30 mouse cellular contexts compared by ENCODE assay signal in genomic region chr8:125853300-125853699, GRCm38 (mm10). TPM values are rescaled to one million over a fixed set of nuclear protein-coding genes. Genes with fewer than 3 reads are reported as not detected.
A peak's percentile ranks its signal among the peaks of the same experiment; 100 is the strongest.
DNase-seq lines count a peak whose midpoint lies in the region; ATAC-seq lines count a peak whose summit lies in the region.
"Had no signal": no experiment of that assay in that cellular context is flagged by ENCODE, and none has a peak within 500 bp of the region (broad histone marks: within the 10 kb centered on the region; RNA-seq: fewer than 3 reads in every experiment).

No protein-coding gene starts in this region.

- H3K9ac ChIP-seq in kidney, embryonic 14.5 days (ENCODE audit: low read depth, low read length): no peak overlapping the region
- no peak overlapping the region for H3K9ac ChIP-seq in stomach, embryonic 14.5 days (replicated peaks; ENCODE audit: low read depth, low read length)
- no peak overlapping the region for H3K9ac ChIP-seq in midbrain, embryonic 15.5 days
- H3K9ac ChIP-seq: embryonic facial prominence, embryonic 12.5 days; hindbrain, embryonic 14.5 days; limb, embryonic 15.5 days; liver, embryonic 15.5 days; lung, embryonic 14.5 days; neural tube, embryonic 13.5 days; stomach, embryonic 15.5 days had no signal

- no peak for ATAC-seq in kidney, embryonic 14.5 days (ENCODE audit: low FRiP score, low TSS enrichment)
- 0 out of 2 replicates have a peak, but pooled peaks have one; percentile 22 for ATAC-seq in common myeloid progenitor, adult 5-6 weeks (replicated peaks; ENCODE audit: low read depth, poor library complexity, severe bottlenecking)
- no peak; the same call in 1 of the 2 replicates for ATAC-seq in stomach, embryonic 14.5 days (ENCODE audit: insufficient number of reproducible peaks, insufficient read depth, low FRiP score, low read depth)
- no peak for ATAC-seq in midbrain, embryonic 15.5 days (replicated peaks)
- ATAC-seq: forebrain, embryonic 14.5 days; intestine, postnatal 0 days; Patski had no signal

- no peak overlapping the region for H3K4me3 ChIP-seq in kidney, embryonic 14.5 days (ENCODE audit: low read length)
- no peak overlapping the region for H3K4me3 ChIP-seq in stomach, embryonic 14.5 days (ENCODE audit: low read depth, low read length)
- H3K4me3 ChIP-seq in midbrain, embryonic 15.5 days: no peak overlapping the region
- H3K4me3 ChIP-seq: embryonic facial prominence, embryonic 12.5 days; limb, embryonic 10.5 days; limb, embryonic 15.5 days; liver, embryonic 15.5 days; neural tube, embryonic 13.5 days; stomach, embryonic 15.5 days had no signal

- WGBS in kidney, embryonic 14.5 days: 41% methylated on average over 5 of the region's 5 CpGs
- WGBS in stomach, embryonic 14.5 days: 37% methylated on average over 5 of the region's 5 CpGs
- 81% methylated on average over 5 of the region's 5 CpGs for WGBS in midbrain, embryonic 15.5 days

- no peak overlapping the region for H3K4me2 ChIP-seq in kidney, embryonic 14.5 days (replicated peaks; ENCODE audit: low read depth, low read length)
- no peak overlapping the region for H3K4me2 ChIP-seq in stomach, embryonic 14.5 days (replicated peaks; ENCODE audit: low read depth, low read length)
- no peak overlapping the region for H3K4me2 ChIP-seq in midbrain, embryonic 15.5 days
- H3K4me2 ChIP-seq: embryonic facial prominence, embryonic 12.5 days; heart, embryonic 11.5 days; hindbrain, embryonic 14.5 days; limb, embryonic 15.5 days; liver, embryonic 15.5 days; lung, embryonic 14.5 days; midbrain, embryonic 11.5 days; neural tube, embryonic 13.5 days; stomach, embryonic 15.5 days had no signal

- no peaks in the 10 kb centered on the region for H3K9me3 ChIP-seq in kidney, embryonic 14.5 days (ENCODE audit: control insufficient read depth, low read length)
- no peaks in the 10 kb centered on the region for H3K9me3 ChIP-seq in stomach, embryonic 14.5 days (ENCODE audit: control insufficient read depth, low read depth, low read length)
- no peaks in the 10 kb centered on the region for H3K9me3 ChIP-seq in midbrain, embryonic 15.5 days
- H3K9me3 ChIP-seq: embryonic facial prominence, embryonic 12.5 days; limb, embryonic 10.5 days; limb, embryonic 15.5 days; liver, embryonic 15.5 days; neural tube, embryonic 13.5 days; stomach, embryonic 15.5 days had no signal

- H3K27ac ChIP-seq in kidney, embryonic 14.5 days (ENCODE audit: low read depth, low read length): no peak overlapping the region
- H3K27ac ChIP-seq in stomach, embryonic 14.5 days (ENCODE audit: low read length): peak overlapping the region; percentile 0; the same call in 1 of the 2 replicates
- no peak overlapping the region for H3K27ac ChIP-seq in midbrain, embryonic 15.5 days
- H3K27ac ChIP-seq: embryonic facial prominence, embryonic 12.5 days; hindbrain, embryonic 14.5 days; limb, embryonic 10.5 days; limb, embryonic 15.5 days; liver, embryonic 15.5 days; neural tube, embryonic 13.5 days; stomach, embryonic 15.5 days had no signal

- no peaks in the 10 kb centered on the region for H3K27me3 ChIP-seq in kidney, embryonic 14.5 days (ENCODE audit: control insufficient read depth, insufficient read depth, low read length)
- H3K27me3 ChIP-seq in stomach, embryonic 14.5 days (ENCODE audit: control insufficient read depth, insufficient read depth, low read length): no peaks in the 10 kb centered on the region
- H3K27me3 ChIP-seq in midbrain, embryonic 15.5 days (replicated peaks): no peaks in the 10 kb centered on the region
- H3K27me3 ChIP-seq: embryonic facial prominence, embryonic 12.5 days; liver, embryonic 15.5 days; Patski; stomach, embryonic 15.5 days had no signal

- peak; percentile 38 for DNase-seq in kidney, adult 11 months
- DNase-seq in kidney, postnatal 14 days: peak; percentile 53
- no peak for DNase-seq in layer of hippocampus, adult 18-20 months (ENCODE audit: low spot score in 2 of 2)
- DNase-seq: adrenal gland, postnatal 10 days; cerebellum, adult 8-10 months; cerebellum, postnatal 25 days; embryo, embryonic 11 days; gastrocnemius, postnatal 14 days; lung, embryonic 14.5 days; lung, postnatal 14 days; thymus, postnatal 14 days had no signal

- H3K4me1 ChIP-seq in kidney, embryonic 14.5 days (ENCODE audit: control insufficient read depth, insufficient read depth, low read length): 0 out of 2 replicates have a peak, but pooled peaks cover 4% of the 10 kb centered on the region
- H3K4me1 ChIP-seq in stomach, embryonic 14.5 days (ENCODE audit: control insufficient read depth, insufficient read depth, low read length): no peaks in the 10 kb centered on the region; the same call in 1 of the 2 replicates
- peaks cover 17% of the 10 kb centered on the region for H3K4me1 ChIP-seq in midbrain, embryonic 15.5 days
- H3K4me1 ChIP-seq: embryonic facial prominence, embryonic 12.5 days; limb, embryonic 15.5 days; liver, embryonic 15.5 days; stomach, embryonic 15.5 days had no signal

- H3K36me3 ChIP-seq in kidney, embryonic 14.5 days (ENCODE audit: control insufficient read depth, insufficient read depth, low read length): no peaks in the 10 kb centered on the region
- H3K36me3 ChIP-seq in stomach, embryonic 14.5 days (ENCODE audit: control insufficient read depth, insufficient read depth, low read length): no peaks in the 10 kb centered on the region
- H3K36me3 ChIP-seq in midbrain, embryonic 15.5 days (replicated peaks): no peaks in the 10 kb centered on the region
- H3K36me3 ChIP-seq: embryonic facial prominence, embryonic 12.5 days; limb, embryonic 10.5 days; limb, embryonic 15.5 days; liver, embryonic 15.5 days; neural tube, embryonic 13.5 days; stomach, embryonic 15.5 days had no signal

RNA-seq across cellular contexts. Expression of gene Pcnx2, which starts 44.8 kb away (rescaled TPM):
- 0.15 and 0.19 TPM in 2 replicates for polyA plus RNA-seq in kidney, embryonic 14.5 days (2014; fragmentation: Nextera tagmentation; extraction: Ambion mirVana)
- 0.15 TPM in 1 of 2 replicates, not detected in the other for total RNA-seq in common myeloid progenitor, adult 5-6 weeks (2017)
- polyA plus RNA-seq in stomach, embryonic 14.5 days (2014; fragmentation: Nextera tagmentation; extraction: Ambion mirVana): 0.29 and 0.55 TPM in 2 replicates
- 10 to 100 TPM; 66.1 to 67.7 TPM for total RNA-seq in layer of hippocampus, adult 18-20 months (2021)
- 6.2 and 7.5 TPM in 2 replicates for polyA plus RNA-seq in midbrain, embryonic 15.5 days (2015; fragmentation: Nextera tagmentation; extraction: Ambion mirVana)
- total RNA-seq: granulocyte monocyte progenitor cell, adult 5-6 weeks; hematopoietic stem cell, adult 5-6 weeks; MEL had no signal
- polyA plus RNA-seq: limb, embryonic 10.5 days; lung, embryonic 14.5 days had no signal

RNA-seq across cellular contexts. Expression of gene Map3k21, which starts 57.0 kb away (rescaled TPM):
- 4.3 and 5.8 TPM in 2 replicates for polyA plus RNA-seq in kidney, embryonic 14.5 days (2014; fragmentation: Nextera tagmentation; extraction: Ambion mirVana)
- total RNA-seq in common myeloid progenitor, adult 5-6 weeks (2017): not detected in 2 replicates
- 1.0 and 1.7 TPM in 2 replicates for polyA plus RNA-seq in stomach, embryonic 14.5 days (2014; fragmentation: Nextera tagmentation; extraction: Ambion mirVana)
- 1 to 10 TPM; 1.3 to 1.5 TPM for total RNA-seq in layer of hippocampus, adult 18-20 months (2021)
- polyA plus RNA-seq in midbrain, embryonic 15.5 days (2015; fragmentation: Nextera tagmentation; extraction: Ambion mirVana): 0.60 and 0.72 TPM in 2 replicates
- total RNA-seq: granulocyte monocyte progenitor cell, adult 5-6 weeks; hematopoietic stem cell, adult 5-6 weeks; MEL had no signal

Comparison
In these comparisons a context has a peak if more than half of its experiments do, and no peak if none do; other contexts are left out.
1. DNase-seq: peak in kidney, adult 11 months (single experiment) and kidney, postnatal 14 days (single experiment); none in layer of hippocampus, adult 18-20 months (0 of 2).